Mouse (Mus musculus): Measurements from ENCODE around the gene Msi2. TPM values are rescaled to one million over a fixed set of nuclear protein-coding genes. Genes with fewer than 3 reads are reported as not detected.

The Msi2 gene
- polyA plus RNA-seq, 1 experiment from 2014 or later = 2.9 TPM

GRCm38 (mm10) chr11:88488175-88488940 lies 230.0 kb downstream of the Msi2 start:
- 81% methylated on average over 13 of the region's 13 CpGs for WGBS (ENCODE audit: insufficient replicate concordance)

GRCm38 (mm10) chr11:88485987-88486386 lies 232.3 kb downstream of the Msi2 start:
- H3K9me3 ChIP-seq (replicated peaks; ENCODE audit: control insufficient read depth, low read length) = no peaks in the 10 kb centered on the region
- no peak overlapping the region for H3K9ac ChIP-seq (ENCODE audit: low read depth, low read length)
- no peak overlapping the region for H3K27ac ChIP-seq (ENCODE audit: low read length)
- WGBS (ENCODE audit: insufficient replicate concordance) = 76% methylated on average over 1 of the region's 1 CpGs
- no peaks in the 10 kb centered on the region for H3K36me3 ChIP-seq (ENCODE audit: control insufficient read depth, insufficient read depth)
- no peaks in the 10 kb centered on the region for H3K4me1 ChIP-seq (ENCODE audit: control insufficient read depth, low read depth, low read length)
- H3K4me3 ChIP-seq (ENCODE audit: low read depth, low read length) = no peak overlapping the region
- ATAC-seq (ENCODE audit: low read depth) = no peak
- no peaks in the 10 kb centered on the region for H3K27me3 ChIP-seq (ENCODE audit: control insufficient read depth, insufficient read depth, low read depth, low read length)
- H3K4me2 ChIP-seq (ENCODE audit: low read depth, low read length) = no peak overlapping the region

More at GRCm38 (mm10) chr11:88488175-88488940, 230.0 kb downstream of the Msi2 start:
- no peak overlapping the region for H3K27ac ChIP-seq (ENCODE audit: low read length)
- ATAC-seq (ENCODE audit: low read depth) = no peak
- no peak overlapping the region for H3K9ac ChIP-seq (ENCODE audit: low read depth, low read length)
- no peaks in the 10 kb centered on the region for H3K9me3 ChIP-seq (replicated peaks; ENCODE audit: control insufficient read depth, low read length)
- no peaks in the 10 kb centered on the region for H3K27me3 ChIP-seq (ENCODE audit: control insufficient read depth, insufficient read depth, low read depth, low read length)
- no peaks in the 10 kb centered on the region for H3K4me1 ChIP-seq (ENCODE audit: control insufficient read depth, low read depth, low read length)
- H3K36me3 ChIP-seq (ENCODE audit: control insufficient read depth, insufficient read depth) = no peaks in the 10 kb centered on the region
- H3K4me3 ChIP-seq (ENCODE audit: low read depth, low read length) = no peak overlapping the region
- no peak overlapping the region for H3K4me2 ChIP-seq (ENCODE audit: low read depth, low read length)

GRCm38 (mm10) chr11:88485088-88485487 lies 233.2 kb downstream of the Msi2 start:
- Histone ChIP-seq H3K4me1 (ENCODE audit: control insufficient read depth, low read depth, low read length) (no peaks in the 10 kb centered on the region), H3K4me3 (ENCODE audit: low read depth, low read length) (no peak overlapping the region), H3K36me3 (ENCODE audit: control insufficient read depth, insufficient read depth) (no peaks in the 10 kb centered on the region), H3K27ac (ENCODE audit: low read length) (no peak overlapping the region), H3K4me2 (ENCODE audit: low read depth, low read length) (no peak overlapping the region), H3K9me3 (replicated peaks; ENCODE audit: control insufficient read depth, low read length) (no peaks in the 10 kb centered on the region), H3K9ac (ENCODE audit: low read depth, low read length) (no peak overlapping the region), H3K27me3 (ENCODE audit: control insufficient read depth, insufficient read depth, low read depth, low read length) (no peaks in the 10 kb centered on the region)
- WGBS (ENCODE audit: insufficient replicate concordance) = 61% methylated on average over 4 of the region's 4 CpGs
- ATAC-seq (ENCODE audit: low read depth) = no peak

- no peak overlapping the region for H3K4me3 ChIP-seq (ENCODE audit: low read depth, low read length)
- no peak for ATAC-seq (ENCODE audit: low read depth)
- no peak overlapping the region for H3K9ac ChIP-seq (ENCODE audit: low read depth, low read length)
- H3K9me3 ChIP-seq (replicated peaks; ENCODE audit: control insufficient read depth, low read length) = no peaks in the 10 kb centered on the region
- H3K4me1 ChIP-seq (ENCODE audit: control insufficient read depth, low read depth, low read length) = no peaks in the 10 kb centered on the region
- WGBS (ENCODE audit: insufficient replicate concordance) = 71% methylated on average over 3 of the region's 3 CpGs
- H3K36me3 ChIP-seq (ENCODE audit: control insufficient read depth, insufficient read depth) = no peaks in the 10 kb centered on the region
- H3K27me3 ChIP-seq (ENCODE audit: control insufficient read depth, insufficient read depth, low read depth, low read length) = no peaks in the 10 kb centered on the region
- no peak overlapping the region for H3K27ac ChIP-seq (ENCODE audit: low read length)
- H3K4me2 ChIP-seq (ENCODE audit: low read depth, low read length) = no peak overlapping the region
Observed at GRCm38 (mm10) chr11:88484047-88484446, 234.3 kb downstream of the Msi2 start.

GRCm38 (mm10) chr11:88482636-88483035 lies 235.7 kb downstream of the Msi2 start:
- H3K4me2 ChIP-seq (ENCODE audit: low read depth, low read length) = no peak overlapping the region
- no peak overlapping the region for H3K4me3 ChIP-seq (ENCODE audit: low read depth, low read length)
- no peak overlapping the region for H3K9ac ChIP-seq (ENCODE audit: low read depth, low read length)
- ATAC-seq (ENCODE audit: low read depth) = no peak
- H3K27me3 ChIP-seq (ENCODE audit: control insufficient read depth, insufficient read depth, low read depth, low read length) = no peaks in the 10 kb centered on the region
- 77% methylated on average over 11 of the region's 11 CpGs for WGBS (ENCODE audit: insufficient replicate concordance)
- no peaks in the 10 kb centered on the region for H3K36me3 ChIP-seq (ENCODE audit: control insufficient read depth, insufficient read depth)
- H3K4me1 ChIP-seq (ENCODE audit: control insufficient read depth, low read depth, low read length) = no peaks in the 10 kb centered on the region
- no peaks in the 10 kb centered on the region for H3K9me3 ChIP-seq (replicated peaks; ENCODE audit: control insufficient read depth, low read length)
- no peak overlapping the region for H3K27ac ChIP-seq (ENCODE audit: low read length)

GRCm38 (mm10) chr11:88482236-88482635 lies 236.1 kb downstream of the Msi2 start:
- no peaks in the 10 kb centered on the region for H3K27me3 ChIP-seq (ENCODE audit: control insufficient read depth, insufficient read depth, low read depth, low read length)
- H3K4me2 ChIP-seq (ENCODE audit: low read depth, low read length) = no peak overlapping the region
- 77% methylated on average over 6 of the region's 6 CpGs for WGBS (ENCODE audit: insufficient replicate concordance)
- no peaks in the 10 kb centered on the region for H3K36me3 ChIP-seq (ENCODE audit: control insufficient read depth, insufficient read depth)
- no peak for ATAC-seq (ENCODE audit: low read depth)
- H3K4me1 ChIP-seq (ENCODE audit: control insufficient read depth, low read depth, low read length) = no peaks in the 10 kb centered on the region
- no peak overlapping the region for H3K27ac ChIP-seq (ENCODE audit: low read length)
- no peak overlapping the region for H3K9ac ChIP-seq (ENCODE audit: low read depth, low read length)
- no peaks in the 10 kb centered on the region for H3K9me3 ChIP-seq (replicated peaks; ENCODE audit: control insufficient read depth, low read length)
- H3K4me3 ChIP-seq (ENCODE audit: low read depth, low read length) = no peak overlapping the region

- Histone ChIP-seq H3K27ac (ENCODE audit: low read length) (no peak overlapping the region), H3K4me2 (ENCODE audit: low read depth, low read length) (no peak overlapping the region)
- 78% methylated on average over 7 of the region's 7 CpGs for whole genome bisulfite sequencing (ENCODE audit: insufficient replicate concordance)
Observed at GRCm38 (mm10) chr11:88481602-88482161, 236.6 kb downstream of the Msi2 start.

GRCm38 (mm10) chr11:88481092-88481601 lies 237.2 kb downstream of the Msi2 start:
- no peak for ATAC-seq (ENCODE audit: low read depth)
- no peak overlapping the region for H3K27ac ChIP-seq (ENCODE audit: low read length)
- WGBS (ENCODE audit: insufficient replicate concordance) = 62% methylated on average over 9 of the region's 9 CpGs
- H3K9ac ChIP-seq (ENCODE audit: low read depth, low read length) = no peak overlapping the region
- H3K9me3 ChIP-seq (replicated peaks; ENCODE audit: control insufficient read depth, low read length) = no peaks in the 10 kb centered on the region
- H3K36me3 ChIP-seq (ENCODE audit: control insufficient read depth, insufficient read depth) = no peaks in the 10 kb centered on the region
- H3K27me3 ChIP-seq (ENCODE audit: control insufficient read depth, insufficient read depth, low read depth, low read length) = no peaks in the 10 kb centered on the region
- H3K4me1 ChIP-seq (ENCODE audit: control insufficient read depth, low read depth, low read length) = no peaks in the 10 kb centered on the region
- H3K4me2 ChIP-seq (ENCODE audit: low read depth, low read length) = no peak overlapping the region
- H3K4me3 ChIP-seq (ENCODE audit: low read depth, low read length) = no peak overlapping the region

More at GRCm38 (mm10) chr11:88481602-88482161, 236.6 kb downstream of the Msi2 start:
- ATAC-seq (ENCODE audit: low read depth) = no peak
- Histone ChIP-seq H3K4me1 (ENCODE audit: control insufficient read depth, low read depth, low read length) (no peaks in the 10 kb centered on the region), H3K36me3 (ENCODE audit: control insufficient read depth, insufficient read depth) (no peaks in the 10 kb centered on the region), H3K4me3 (ENCODE audit: low read depth, low read length) (no peak overlapping the region), H3K27me3 (ENCODE audit: control insufficient read depth, insufficient read depth, low read depth, low read length) (no peaks in the 10 kb centered on the region), H3K9ac (ENCODE audit: low read depth, low read length) (no peak overlapping the region), H3K9me3 (replicated peaks; ENCODE audit: control insufficient read depth, low read length) (no peaks in the 10 kb centered on the region)

- Histone ChIP-seq H3K9me3 (replicated peaks; ENCODE audit: control insufficient read depth, low read length) (no peaks in the 10 kb centered on the region), H3K4me3 (ENCODE audit: low read depth, low read length) (no peak overlapping the region), H3K9ac (ENCODE audit: low read depth, low read length) (no peak overlapping the region), H3K27me3 (ENCODE audit: control insufficient read depth, insufficient read depth, low read depth, low read length) (no peaks in the 10 kb centered on the region), H3K36me3 (ENCODE audit: control insufficient read depth, insufficient read depth) (no peaks in the 10 kb centered on the region), H3K4me2 (ENCODE audit: low read depth, low read length) (no peak overlapping the region), H3K27ac (ENCODE audit: low read length) (no peak overlapping the region), H3K4me1 (ENCODE audit: control insufficient read depth, low read depth, low read length) (no peaks in the 10 kb centered on the region)
- ATAC-seq (ENCODE audit: low read depth) = no peak
- 81% methylated on average over 5 of the region's 5 CpGs for WGBS (ENCODE audit: insufficient replicate concordance)
Observed at GRCm38 (mm10) chr11:88479498-88479897, 238.8 kb downstream of the Msi2 start.

Data from liver, embryonic 16.5 days (tissue).